In the genomic region with DNA sequence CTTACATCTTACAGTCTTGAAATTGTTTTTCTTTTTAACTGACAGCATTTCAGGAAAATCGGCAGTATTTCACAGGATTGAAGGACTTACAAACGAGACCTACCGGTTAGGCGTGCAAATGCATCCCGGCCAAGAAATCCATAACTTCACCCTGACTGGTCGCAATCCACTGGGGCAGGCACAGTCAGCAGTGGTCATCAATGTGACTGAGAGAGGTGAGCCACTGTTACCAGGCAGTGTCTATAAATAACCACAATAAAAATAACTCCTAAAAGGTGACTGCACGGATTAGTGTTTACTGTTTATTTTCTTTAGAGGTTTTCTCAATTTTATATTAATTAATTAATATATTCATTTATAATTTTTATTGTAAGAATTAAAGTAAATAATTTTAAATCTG, we compare ENCODE assay signal across 22 mouse cellular contexts.
DNase-seq lines count a peak whose midpoint lies in the region; ATAC-seq lines count a peak whose summit lies in the region.
"Had no signal": no experiment of that assay in that cellular context is flagged by ENCODE, and none has a peak within 500 bp of the region (broad histone marks: within the 10 kb centered on the region; RNA-seq: fewer than 3 reads in every experiment).

No protein-coding gene starts in this region.

- no peak overlapping the region for H3K4me2 ChIP-seq in heart, embryonic 11.5 days
- H3K4me2 ChIP-seq in heart, embryonic 15.5 days: peak overlapping the region; percentile 32; the same call in 1 of the 2 replicates
- H3K4me2 ChIP-seq: embryonic facial prominence, embryonic 12.5 days; embryonic facial prominence, embryonic 15.5 days; hindbrain, embryonic 14.5 days had no signal

- no peak for ATAC-seq in heart, embryonic 11.5 days (replicated peaks; ENCODE audit: insufficient number of reproducible peaks, low FRiP score, low TSS enrichment)
- no peak for ATAC-seq in heart, embryonic 15.5 days (replicated peaks; ENCODE audit: insufficient number of reproducible peaks, insufficient read depth, low FRiP score, low read depth)
- ATAC-seq: forebrain, embryonic 14.5 days; forebrain, postnatal 0 days; hindbrain, postnatal 0 days; inflammation-experienced regulatory T-cells, adult 6 months; intestine, embryonic 16.5 days had no signal

- DNase-seq in heart, adult 11 months: peak; percentile 94
- no peak for DNase-seq in heart, postnatal 36 days
- DNase-seq in heart, postnatal 4 days: no peak
- DNase-seq in NIH3T3 (ENCODE audit: low read depth): peak; percentile 16
- DNase-seq in layer of hippocampus, adult 9-10 months (ENCODE audit: low spot score): no peak
- DNase-seq in retina, embryonic 14.5 days (ENCODE audit: low spot score): no peak
- DNase-seq: adrenal gland, adult 2 months; B cell, adult 2 months; cerebellum, adult 11 months; cerebellum, adult 2 months; cerebellum, adult 9-11 months; forebrain, postnatal 0 days had no signal

- H3K4me1 ChIP-seq in heart, embryonic 11.5 days (ENCODE audit: control insufficient read depth, insufficient read depth, low read length): peaks cover 6% of the 10 kb centered on the region
- peaks cover 11% of the 10 kb centered on the region for H3K4me1 ChIP-seq in heart, embryonic 15.5 days (replicated peaks)
- H3K4me1 ChIP-seq: embryonic facial prominence, embryonic 12.5 days; embryonic facial prominence, embryonic 15.5 days had no signal

- H3K9ac ChIP-seq in heart, embryonic 11.5 days (ENCODE audit: low read depth, low read length): no peak overlapping the region
- no peak overlapping the region for H3K9ac ChIP-seq in heart, embryonic 15.5 days
- H3K9ac ChIP-seq: embryonic facial prominence, embryonic 12.5 days; embryonic facial prominence, embryonic 15.5 days; forebrain, postnatal 0 days; hindbrain, embryonic 14.5 days had no signal

- H3K27ac ChIP-seq in heart, embryonic 11.5 days (ENCODE audit: low read depth, low read length): peak overlapping the region; percentile 50; the same call in 1 of the 2 replicates
- peak overlapping the region; percentile 69 for H3K27ac ChIP-seq in heart, embryonic 15.5 days
- H3K27ac ChIP-seq: embryonic facial prominence, embryonic 12.5 days; embryonic facial prominence, embryonic 15.5 days; hindbrain, embryonic 14.5 days; hindbrain, postnatal 0 days had no signal

- intact Hi-C loops in heart, postnatal 36 days (cut with DNase I): no loop called here

- H3K36me3 ChIP-seq in heart, embryonic 11.5 days (ENCODE audit: control insufficient read depth, insufficient read depth, low read length): peaks cover 5% of the 10 kb centered on the region; the same call in 1 of the 2 replicates
- H3K36me3 ChIP-seq in heart, embryonic 15.5 days: peaks cover 39% of the 10 kb centered on the region
- H3K36me3 ChIP-seq: G1E had no signal

- H3K4me3 ChIP-seq in heart, embryonic 11.5 days (ENCODE audit: low read depth, low read length): no peak overlapping the region
- H3K4me3 ChIP-seq in heart, embryonic 15.5 days: no peak overlapping the region
- H3K4me3 ChIP-seq: embryonic facial prominence, embryonic 12.5 days; embryonic facial prominence, embryonic 15.5 days had no signal

- H3K27me3 ChIP-seq in heart, embryonic 11.5 days (ENCODE audit: control insufficient read depth, insufficient read depth, low read length): no peaks in the 10 kb centered on the region
- no peaks in the 10 kb centered on the region for H3K27me3 ChIP-seq in heart, embryonic 15.5 days
- H3K27me3 ChIP-seq: embryonic facial prominence, embryonic 12.5 days; embryonic facial prominence, embryonic 15.5 days had no signal

- 65% methylated on average over 7 of the region's 7 CpGs for WGBS in heart, embryonic 11.5 days (ENCODE audit: insufficient replicate concordance)
- WGBS in heart, embryonic 15.5 days: 56% methylated on average over 7 of the region's 7 CpGs

- no peaks in the 10 kb centered on the region for H3K9me3 ChIP-seq in heart, embryonic 11.5 days (replicated peaks; ENCODE audit: control insufficient read depth, low read length)
- no peaks in the 10 kb centered on the region for H3K9me3 ChIP-seq in heart, embryonic 15.5 days (replicated peaks)
- H3K9me3 ChIP-seq: embryonic facial prominence, embryonic 12.5 days; embryonic facial prominence, embryonic 15.5 days; G1E had no signal

Comparison
In these comparisons a context has a peak if more than half of its experiments do, and no peak if none do; other contexts are left out.
1. DNase-seq: peak in heart, adult 11 months (single experiment) and NIH3T3 (single experiment); none in heart, postnatal 36 days (0 of 2), heart, postnatal 4 days (single experiment), layer of hippocampus, adult 9-10 months (single experiment) and retina, embryonic 14.5 days (single experiment).